Mouse (Mus musculus) natural killer cell, adult 2 months (primary cell): ENCODE results near the gene Tcf23.

Experiments used
- DNase-seq, 2 experiments: peaks; one replicate each; pipeline ENCODE4 v3.0.0; 2022; ENCODE audit warnings: low spot score in 2 of 2

Gene Tcf23

DNA sequence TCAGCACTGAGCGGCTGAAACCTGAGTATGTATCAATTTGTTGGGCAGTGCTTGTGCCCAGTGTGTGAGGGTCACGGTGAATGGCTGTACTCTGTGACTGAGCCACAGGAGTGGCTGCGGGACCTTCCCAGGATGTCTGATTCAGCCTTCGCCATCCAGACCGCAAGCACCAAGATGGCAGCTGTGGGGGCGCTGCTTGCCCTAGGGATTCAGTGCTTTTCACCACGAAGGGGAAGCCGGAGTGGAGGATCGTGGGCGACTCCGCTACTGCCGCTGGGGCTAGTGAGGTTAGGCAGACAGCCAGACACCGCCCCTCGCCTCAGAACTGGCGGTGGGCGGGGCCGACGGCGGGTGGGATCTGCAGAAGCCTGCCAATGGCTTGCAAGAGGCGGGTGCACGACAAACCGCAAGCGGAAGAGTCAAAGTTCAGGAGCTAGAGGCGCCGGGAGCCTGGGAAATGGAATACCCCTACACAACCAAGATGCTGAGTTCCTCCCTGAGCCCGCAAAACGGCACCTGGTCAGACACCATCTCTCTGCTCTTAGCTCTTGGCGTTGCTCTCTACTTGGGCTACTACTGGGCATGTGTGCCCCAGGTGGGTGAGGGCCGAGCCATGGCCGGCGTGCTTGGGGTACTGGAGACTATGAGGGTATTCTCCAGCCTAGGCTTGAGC lies 18.7 kb upstream of the Tcf23 start:
- peak; percentile 72 to 81 for DNase-seq

DNA sequence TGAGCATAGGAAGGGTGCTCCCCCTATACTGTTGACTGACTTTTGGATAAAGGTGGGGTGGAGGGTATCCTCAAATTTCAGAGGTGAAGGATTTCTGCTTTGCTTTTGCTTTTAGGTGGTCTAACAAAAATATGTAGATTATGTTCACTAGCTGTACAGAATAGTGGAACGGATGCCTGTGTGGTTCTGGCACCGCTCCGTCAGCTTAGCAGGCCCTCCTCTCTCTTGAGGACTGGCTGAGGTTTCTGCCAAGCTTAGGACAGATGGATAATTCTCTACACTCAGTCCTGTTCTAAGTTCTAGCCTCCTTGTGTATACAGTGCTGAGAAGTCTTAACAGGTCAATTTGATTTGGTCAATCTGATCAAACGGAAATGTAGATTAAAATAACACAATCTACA lies 18.0 kb upstream of the Tcf23 start:
- DNase-seq = no peak

DNA sequence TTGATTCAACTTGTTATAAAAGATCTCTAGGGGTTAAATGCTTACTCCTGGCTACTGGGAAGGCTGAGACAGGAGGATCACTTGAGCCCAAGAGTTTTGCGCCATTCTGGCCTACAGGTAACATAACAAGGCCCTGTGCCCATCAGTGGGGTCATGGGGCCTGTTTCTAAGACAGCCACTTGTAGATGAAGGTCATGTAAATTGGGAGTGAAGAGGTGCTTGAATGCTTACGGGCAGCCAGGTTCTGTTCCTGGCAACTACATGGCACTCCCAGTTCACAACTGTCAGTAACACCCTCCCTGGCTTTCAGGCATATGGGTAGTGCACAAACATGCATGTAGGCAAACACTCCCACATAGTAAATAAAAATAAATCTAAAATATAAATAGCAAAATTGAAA lies 17.5 kb upstream of the Tcf23 start:
- DNase-seq = no peak

DNA sequence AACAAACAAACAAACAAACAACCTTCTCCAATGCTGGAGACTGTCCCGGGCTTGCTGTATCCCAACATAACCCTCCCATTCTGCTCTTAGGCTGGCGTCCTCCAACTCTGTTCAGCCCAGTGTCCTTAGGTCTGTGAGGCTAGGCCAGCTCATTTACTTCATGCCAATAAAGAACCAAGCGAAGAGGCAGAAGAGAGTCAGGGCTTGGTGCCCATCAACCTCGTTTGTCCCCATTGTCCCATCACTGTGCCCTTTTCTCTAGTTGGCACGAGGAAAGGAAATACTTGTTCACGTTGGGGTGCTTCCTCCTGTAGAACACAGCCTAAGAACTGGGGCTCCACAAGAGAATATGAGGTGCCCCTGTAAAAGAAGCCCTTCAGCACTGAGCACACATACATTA lies 16.8 kb upstream of the Tcf23 start:
- no peak for DNase-seq

DNA sequence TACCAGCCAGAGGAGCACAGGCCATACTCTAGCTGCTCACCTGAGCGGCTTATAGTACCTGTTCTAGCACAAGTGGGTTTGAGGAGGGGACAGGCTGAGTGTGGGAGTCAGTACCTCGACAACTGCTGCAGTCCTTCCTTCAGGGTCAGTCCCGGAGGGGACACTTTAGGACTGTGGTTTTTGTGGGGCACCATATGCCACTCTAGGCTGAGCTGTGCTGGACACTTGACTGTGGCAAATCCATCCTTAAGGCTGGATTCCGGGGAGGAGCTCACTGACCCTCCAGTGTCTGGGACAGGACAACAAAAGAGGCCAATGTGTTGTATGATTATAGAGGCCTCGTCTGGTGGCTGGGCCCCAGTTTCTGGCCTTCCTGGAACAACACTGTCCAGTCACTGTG lies 15.9 kb upstream of the Tcf23 start:
- DNase-seq = no peak

DNA sequence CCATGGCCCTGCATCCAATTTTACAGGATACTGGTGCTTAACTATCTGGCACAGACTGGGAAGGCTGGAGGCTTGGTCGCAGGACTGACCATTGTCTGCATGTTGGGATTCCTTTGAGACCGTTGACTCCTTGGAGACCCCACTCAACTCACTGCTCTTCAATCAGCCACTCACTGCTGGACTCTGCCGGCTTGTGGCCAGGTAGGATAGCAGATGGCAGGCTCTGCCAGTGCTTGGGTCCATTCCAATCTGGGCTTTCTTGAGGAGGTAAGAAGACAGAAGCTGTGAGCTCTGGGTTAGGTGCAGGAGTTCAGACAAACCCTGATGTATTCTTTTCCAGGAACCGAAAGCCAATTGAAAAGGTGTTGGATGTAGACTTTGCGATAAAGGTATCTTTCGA lies 14.4 kb upstream of the Tcf23 start:
- DNase-seq = no peak

DNA sequence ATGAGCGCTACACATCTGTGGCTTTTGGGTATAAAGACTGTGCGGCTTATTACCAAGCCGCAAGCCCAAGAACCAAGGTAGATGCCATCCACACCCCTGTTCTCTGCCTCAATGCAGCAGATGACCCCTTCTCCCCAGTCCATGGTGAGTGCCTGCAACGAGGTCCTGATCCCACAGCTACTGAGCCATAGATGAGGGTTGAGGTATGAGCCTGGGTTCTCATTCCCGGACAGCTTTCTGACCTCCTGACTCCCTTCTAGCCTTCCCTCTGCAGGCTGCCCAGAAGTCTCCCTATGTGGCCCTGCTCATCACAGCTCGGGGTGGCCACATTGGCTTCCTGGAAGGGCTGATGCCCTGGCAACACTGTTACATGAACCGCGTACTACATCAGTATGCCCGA lies 13.9 kb upstream of the Tcf23 start:
- no peak for DNase-seq

DNA sequence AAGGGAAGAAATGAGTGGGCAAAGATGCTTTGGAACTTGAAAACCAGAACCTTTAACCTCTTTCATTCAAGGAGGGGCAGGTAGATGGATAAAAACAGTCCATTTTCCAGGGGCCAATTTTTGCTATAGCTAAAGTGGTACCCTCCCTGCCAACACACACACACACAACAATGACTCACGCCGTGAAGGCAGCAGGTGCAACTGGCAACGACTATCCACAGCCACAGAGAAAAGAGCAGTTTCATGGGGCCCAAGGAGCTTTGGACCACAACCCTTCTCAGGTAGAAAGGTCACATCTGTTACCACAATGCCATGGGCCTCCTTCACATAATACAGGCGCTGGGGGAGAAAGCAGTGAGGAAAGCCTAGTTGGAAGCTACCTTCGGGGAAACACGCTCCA lies 12.7 kb upstream of the Tcf23 start:
- DNase-seq = no peak

DNA sequence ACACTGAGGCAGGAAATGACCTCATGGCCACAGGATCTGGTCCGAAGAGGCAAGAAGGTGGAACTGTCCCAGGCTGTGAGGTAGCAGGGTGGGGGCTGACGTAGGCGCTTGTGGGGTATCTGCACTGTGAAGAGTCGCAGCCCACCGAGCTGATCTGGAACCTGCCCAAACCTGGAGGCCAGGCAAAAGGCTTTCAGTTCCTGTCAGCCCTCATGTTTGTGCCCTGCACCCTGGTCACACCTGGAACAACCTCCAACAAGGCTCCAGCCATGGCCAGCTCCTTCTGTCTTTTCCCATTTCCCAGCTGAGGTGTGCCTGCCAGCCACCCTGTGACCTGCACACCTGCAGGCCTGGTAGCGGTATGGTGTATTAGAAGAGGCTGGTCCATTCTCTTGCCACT lies 10.6 kb upstream of the Tcf23 start:
- no peak for DNase-seq

DNA sequence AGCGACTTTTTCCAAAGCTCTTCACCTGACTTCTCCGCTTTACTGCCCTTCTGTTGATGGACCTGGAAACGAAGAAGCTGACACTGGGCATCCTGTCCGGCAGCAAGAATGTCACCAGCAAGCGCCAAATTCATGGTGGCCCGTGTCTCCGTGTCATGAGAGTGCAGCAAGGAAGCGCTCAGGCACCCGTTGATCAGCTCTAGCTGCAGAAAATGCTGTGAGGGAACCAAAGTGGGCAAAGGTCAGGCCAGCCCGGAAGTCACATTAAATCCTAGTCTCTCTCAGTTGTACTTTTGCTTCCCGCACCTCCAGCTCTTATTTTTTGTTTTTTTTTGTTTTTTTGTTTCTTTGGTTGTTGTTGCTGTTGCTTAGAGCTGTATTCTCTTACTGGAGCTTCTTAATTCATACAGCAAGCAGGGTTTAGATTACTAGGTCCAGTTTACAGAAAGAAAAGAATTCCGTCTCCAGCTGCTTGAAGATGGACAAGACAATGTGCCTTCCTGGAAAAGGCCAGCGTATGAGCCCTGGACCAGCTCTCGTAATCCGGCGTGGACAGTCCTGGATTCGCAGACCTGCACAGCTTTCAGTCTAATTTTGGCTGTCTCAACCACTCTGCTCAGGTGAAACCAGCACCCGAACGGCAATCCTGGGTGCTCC lies 9.1 kb upstream of the Tcf23 start:
- no peak for DNase-seq

DNA sequence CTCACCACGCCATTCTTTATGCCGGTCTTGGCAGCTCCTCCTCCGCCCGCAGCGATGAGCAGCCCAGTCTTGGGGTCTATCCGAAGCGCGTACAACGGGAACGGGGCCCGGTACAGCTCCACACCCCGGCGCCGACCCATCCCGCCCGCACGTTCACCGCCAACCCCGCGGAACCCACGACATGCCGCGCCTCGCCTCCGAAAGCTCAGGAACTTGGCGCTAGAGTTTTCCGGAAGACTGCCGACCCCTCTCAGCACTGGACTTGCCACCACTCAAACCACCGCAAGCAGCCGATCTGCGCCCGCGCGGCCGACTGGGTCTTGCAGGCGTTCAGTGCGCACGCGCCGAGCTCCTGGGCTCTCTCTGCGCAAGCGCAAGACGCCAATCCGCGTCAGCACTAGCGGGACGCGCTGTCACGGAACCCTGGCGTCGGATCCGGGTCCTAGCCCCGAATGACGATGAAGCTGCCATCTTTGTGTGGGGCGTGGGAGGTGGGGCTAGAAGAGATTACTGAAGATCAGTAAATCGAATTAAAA lies 8.4 kb upstream of the Tcf23 start, which contains the start of gene Preb:
TSS of gene Preb (minus strand) at position 396 of the 536 bp plus-strand sequence.
- DNase-seq = peak; percentile 98

DNA sequence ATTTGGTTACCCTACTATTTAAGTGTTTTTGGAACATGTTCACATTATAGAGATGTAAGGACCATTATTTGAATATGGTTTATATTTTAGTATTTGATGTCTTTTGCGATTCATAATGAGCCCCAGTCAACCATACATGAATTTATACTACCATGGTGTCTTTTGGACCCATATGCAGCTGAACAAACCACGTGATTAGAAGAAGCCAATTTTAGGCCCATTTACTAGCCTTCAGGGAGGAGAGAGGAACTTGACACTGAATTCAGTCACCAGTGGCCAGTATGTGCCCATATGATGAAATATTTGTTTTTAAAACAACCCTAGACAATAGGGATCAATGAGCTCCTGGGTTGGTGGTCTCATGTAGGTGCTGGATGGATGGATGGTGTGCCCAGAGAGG lies 7.6 kb upstream of the Tcf23 start:
- DNase-seq = no peak

DNA sequence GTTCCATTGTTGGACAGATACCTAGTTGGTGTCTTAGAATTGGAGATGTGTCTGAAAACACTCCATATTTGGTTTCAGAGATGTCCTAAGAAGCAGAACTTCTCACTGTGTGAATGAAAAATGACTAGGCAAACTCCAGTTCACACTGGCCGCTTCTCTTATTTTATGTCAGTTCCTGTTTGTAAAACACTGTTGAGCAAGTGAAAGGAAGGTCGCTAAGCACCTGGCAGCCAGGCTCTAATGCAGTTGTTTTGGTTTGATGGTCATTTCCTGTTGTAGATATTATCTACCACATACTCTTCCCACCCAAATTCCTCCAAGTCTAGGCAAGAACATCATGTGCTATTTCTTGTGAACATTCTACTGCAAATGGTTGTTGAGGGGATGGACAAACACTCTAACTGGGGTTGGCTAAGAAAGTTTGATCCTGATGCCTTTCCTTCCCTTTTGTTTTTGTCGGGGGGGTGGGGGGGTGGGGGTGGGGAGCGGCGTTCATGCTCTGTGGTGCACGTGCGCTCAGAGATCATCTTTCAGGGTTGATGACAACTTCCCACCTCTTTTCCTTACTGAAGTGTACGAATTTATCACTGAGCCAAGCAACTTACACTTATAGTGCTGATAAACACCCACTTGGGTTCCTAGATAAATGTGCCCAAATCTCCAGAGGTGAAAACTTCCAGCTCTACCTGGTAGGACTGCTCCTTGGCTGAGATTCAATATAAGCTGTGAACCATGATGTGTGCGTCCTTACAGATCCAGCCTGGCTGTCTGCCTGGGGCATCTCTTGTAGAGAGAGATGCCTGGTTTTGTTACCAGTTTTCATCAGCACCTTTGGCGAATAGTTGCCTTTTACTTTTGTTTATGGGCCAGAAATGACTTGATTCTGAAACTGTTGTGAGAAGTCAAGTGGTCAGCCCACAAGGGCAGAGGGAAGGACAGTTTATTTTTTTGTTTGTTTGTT lies 6.6 kb upstream of the Tcf23 start:
- DNase-seq = peak; percentile 50 to 53

DNA sequence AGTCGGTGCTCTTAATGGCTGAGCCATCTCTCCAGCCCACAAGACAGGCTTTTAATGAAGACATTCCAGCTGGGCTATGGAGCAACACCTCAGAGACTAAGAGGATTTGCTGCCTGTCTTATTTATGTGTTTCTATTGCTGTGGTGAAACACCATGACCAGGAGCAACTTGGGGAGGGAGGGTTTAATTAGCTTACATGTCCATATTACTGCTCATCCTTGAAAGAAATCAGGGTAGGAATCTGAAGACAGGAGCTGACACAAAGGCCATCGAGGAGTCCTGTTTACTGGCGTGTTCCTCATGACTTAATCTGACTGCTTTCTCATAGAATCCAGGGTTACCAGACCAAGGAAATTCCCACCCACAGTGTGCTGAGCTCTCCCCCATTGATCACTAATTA lies 4.5 kb upstream of the Tcf23 start:
- no peak for DNase-seq

DNA sequence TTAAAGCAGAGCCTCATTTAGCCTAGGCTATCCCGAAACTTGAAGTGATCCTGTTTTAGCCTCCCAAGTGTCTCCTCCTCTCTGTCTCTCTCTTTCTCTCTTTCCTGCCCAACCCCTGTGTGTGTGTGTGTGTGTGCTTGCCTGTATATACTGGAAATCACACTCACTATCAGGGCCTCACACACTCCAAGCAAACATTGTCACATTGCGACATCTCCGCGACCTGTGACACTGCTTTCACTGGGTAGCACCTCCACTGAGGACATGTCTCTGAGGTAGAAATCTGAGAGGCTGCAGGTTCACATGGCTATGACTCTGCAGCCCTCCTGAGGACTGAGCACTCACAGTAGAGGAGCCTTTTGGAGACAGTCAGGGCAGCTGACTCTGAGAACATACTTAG lies 2.3 kb upstream of the Tcf23 start:
- DNase-seq = no peak

DNA sequence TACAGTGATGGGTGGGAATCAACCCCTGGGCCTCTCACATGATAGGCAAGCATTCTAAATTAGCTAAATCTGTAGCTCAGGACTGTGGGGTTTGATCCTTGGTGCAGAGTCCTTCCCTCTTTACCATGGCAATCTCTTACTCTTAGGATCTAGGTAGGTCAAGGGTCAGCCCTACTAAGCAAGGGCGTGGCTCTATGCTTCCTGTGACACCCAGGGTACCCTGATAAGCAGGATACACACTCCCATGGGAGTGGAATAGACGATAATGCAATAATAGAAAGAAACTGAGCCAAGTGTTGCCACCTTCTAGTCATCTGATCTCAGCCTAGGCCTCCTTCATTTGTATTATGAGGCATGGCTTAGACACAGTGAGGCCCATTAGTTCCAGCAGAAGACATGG lies 978 bp downstream of the Tcf23 start:
- no peak for DNase-seq

DNA sequence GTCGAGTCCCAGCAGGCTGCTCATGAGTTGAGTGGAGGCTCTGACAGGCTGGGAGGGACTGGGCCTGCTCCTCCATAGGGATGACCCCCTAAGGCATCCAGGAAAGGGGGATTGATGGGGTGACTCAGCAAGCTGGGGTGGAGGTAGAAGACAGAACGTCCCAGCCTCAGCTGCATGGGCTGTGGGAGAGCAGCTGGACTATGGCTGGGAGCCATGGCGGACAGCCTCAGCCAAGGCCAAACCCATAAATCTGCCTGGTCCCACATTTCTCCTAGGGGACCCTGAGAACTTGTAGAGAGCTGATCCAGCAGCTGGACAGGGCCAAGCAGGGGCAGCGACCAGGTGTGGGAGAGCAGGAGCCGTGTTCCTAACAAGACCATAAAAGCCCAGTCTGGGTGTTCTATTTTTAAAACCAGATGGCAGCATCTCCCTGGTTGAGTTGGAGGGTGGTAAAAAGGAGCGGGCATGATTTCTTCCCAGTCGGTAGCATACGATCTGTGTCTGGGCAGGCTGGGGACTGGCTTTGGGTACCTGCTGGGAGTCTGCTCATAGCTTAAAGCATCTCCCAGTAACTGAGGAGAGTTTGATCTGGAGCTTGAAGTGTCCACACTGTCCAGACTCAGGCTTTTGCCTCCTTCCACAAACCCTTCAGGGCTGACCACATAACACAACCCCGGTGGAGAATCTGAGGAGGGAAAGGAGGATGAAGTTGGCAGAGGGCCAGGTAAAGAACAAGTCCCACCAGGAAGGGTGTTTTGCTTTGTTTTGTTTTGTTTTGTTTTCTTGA lies 6.6 kb downstream of the Tcf23 start:
- no peak for DNase-seq

DNA sequence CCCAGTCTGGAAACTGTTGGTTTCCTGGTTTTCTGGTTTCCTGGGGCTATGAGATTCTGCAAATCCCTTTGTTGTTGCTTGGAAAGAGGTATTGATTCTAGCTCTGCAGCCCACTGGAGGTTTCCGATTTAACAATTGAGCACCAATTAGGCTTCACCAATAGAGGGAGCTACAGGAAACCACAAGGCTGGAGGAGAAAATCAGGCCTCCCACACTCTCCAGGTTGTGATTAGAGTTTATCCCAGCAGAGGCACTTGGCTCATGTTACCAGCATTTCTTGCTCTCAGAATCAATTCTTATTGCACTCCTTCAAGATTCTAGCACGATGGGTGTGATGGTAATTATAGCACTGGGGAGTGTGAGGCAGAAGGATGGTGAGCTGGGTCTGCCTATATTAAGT lies 13.9 kb downstream of the Tcf23 start:
- no peak for DNase-seq

DNA sequence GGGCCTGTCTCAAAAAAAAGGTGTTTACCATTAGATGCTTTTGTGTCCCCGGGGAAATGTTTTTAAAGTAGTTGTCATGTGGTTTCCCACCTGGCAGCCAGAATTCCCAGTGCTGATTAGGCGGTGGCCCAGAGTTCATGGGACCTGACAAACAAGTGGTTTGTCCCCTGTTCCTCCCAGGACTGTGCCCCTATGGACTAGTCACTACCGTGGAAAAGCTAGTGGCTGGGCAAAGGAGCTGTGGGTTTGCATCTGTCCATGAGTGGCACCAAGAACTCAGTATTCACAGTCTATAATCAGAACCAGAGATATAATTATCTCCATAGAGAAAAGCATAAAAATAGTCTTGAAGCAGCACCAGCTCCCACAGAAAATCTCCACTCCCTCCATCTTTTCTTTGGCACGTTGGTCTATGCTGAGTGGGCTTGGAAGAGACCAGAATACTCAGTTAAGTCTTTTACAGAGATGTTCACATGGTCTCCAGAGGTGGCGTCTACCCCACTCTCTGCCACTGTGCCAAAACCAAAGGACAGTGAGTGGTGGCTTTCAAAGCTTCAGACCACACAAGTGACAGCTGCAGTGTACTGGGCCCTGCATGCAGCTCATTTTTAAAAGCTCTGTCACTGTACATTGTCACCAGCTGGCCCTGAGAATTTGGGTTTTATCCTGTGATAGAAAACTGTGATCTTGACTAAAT lies 24.7 kb downstream of the Tcf23 start:
- DNase-seq = no peak

DNA sequence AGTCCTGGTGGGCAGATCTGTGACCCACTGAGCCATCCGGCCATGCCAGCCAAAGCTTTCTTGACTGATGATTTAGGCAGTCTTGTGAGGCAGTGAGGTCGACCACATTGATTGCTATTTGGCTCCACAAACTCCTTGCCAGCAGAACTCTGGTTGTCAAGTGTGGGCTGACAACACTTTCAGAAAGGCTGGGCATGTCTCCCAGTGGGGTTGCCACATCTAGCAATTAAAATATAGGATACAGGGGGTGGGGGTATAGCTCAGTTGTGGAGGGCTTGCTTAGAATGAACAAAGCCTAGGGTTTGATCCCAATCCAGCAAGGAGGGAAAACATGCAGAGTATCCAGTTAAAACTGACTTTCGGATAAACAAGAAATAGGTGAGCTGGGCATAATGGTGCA lies 25.6 kb downstream of the Tcf23 start:
- DNase-seq = no peak
